Mouse (Mus musculus): ENCODE results near the gene Plppr5.

Plppr5 gene

GRCm38 (mm10) chr3:117696350-117696749 lies 121.7 kb downstream of the Plppr5 start:
- DNase-seq (ENCODE audit: low spot score): no peak

DNA sequence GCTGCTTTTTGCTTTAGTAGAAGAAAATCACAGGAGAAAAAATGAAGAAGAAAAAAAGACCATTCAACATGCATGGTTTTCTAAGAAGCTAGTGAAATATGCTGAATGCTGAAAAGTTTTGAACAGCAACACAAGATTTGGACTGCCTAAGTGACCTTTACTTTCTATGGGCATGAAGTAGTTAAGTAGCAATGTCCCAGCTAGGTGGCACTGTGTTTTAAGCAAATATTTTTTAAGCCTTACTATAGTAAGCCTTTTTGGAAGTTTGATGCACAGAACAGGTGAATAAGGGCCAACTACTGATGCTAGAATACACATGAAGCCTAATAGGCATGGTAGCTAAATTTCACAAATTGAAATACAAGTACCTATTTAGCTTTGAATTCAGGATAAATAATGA lies 134.2 kb downstream of the Plppr5 start:
- DNase-seq (ENCODE audit: low spot score): no peak

GRCm38 (mm10) chr3:117716534-117717280 lies 142.1 kb downstream of the Plppr5 start:
- DNase-seq (ENCODE audit: low spot score): no peak

GRCm38 (mm10) chr3:117723390-117723789 lies 148.8 kb downstream of the Plppr5 start:
- DNase-seq (ENCODE audit: low spot score): no peak

DNA sequence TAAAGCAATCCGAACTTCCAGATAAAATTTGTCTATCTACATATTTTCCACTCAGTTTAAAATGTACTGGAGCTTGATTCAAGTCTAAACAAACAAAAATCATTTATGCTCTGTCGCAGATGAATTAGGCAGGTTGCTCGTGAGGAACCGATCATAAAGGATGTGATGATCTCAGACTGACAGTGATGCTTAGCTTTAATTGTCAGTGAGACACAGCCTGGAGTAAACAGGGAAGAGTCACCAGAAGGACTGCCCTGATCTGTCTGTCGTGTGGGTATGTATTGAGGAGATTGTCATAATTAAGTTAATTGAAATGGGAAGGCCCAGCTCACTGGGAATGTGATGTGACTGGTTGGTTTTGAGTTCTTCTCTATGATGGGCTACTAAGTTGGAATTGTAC lies 149.9 kb downstream of the Plppr5 start:
- DNase-seq (ENCODE audit: low spot score): no peak

- DNase-seq (ENCODE audit: low spot score): no peak
Observed at GRCm38 (mm10) chr3:117725501-117725900, 150.9 kb downstream of the Plppr5 start.

GRCm38 (mm10) chr3:117728136-117728535 lies 153.5 kb downstream of the Plppr5 start:
- no peak for DNase-seq (ENCODE audit: low spot score)

GRCm38 (mm10) chr3:117729121-117730072 lies 154.8 kb downstream of the Plppr5 start:
- no peak for DNase-seq (ENCODE audit: low spot score)

DNA sequence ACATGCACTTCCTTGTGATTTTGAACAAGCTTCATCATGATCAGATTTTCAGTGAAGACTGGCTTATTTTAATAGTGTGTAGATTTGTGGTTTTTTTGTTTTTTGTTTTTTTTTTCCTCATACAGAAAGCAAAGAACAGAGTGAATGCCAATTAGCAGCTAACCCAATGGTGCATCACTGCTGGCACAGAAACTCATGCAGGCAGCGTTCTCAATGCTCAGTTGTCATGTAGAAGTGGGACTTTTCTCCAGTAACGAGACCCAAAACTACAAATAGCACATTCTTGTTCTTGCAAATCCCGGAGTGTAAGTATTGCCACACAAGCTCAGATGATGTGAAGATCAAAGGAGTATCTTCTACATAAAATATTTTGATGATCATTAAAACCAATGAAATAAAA lies 156.9 kb downstream of the Plppr5 start:
- no peak for DNase-seq (ENCODE audit: low spot score)

- DNase-seq (ENCODE audit: low spot score): no peak
Observed at GRCm38 (mm10) chr3:117732661-117733060, 158.0 kb downstream of the Plppr5 start.

Measured in layer of hippocampus, adult 11-12 months (tissue).